Mouse (Mus musculus) CH12.LX (cell line): ENCODE measurements around the gene 2210408I21Rik.

Experiments used
- E2F4 ChIP-seq: IDR thresholded peaks from 2 replicates; pipeline ENCODE4 v1.6.1; 2011; ENCODE audit warnings: low read depth, low read length, improper control_type of control experiment; ENCODE audit not compliant: insufficient replicate concordance
- MAX ChIP-seq: IDR thresholded peaks from 2 replicates; pipeline ENCODE4 v1.6.1; 2011; ENCODE audit warnings: low read length, improper control_type of control experiment
- MXI1 ChIP-seq: IDR thresholded peaks from 2 replicates; pipeline ENCODE4 v1.6.1; 2011; ENCODE audit warnings: mild to moderate bottlenecking, low read depth, low read length, improper control_type of control experiment
- POLR2A ChIP-seq: IDR thresholded peaks from 2 replicates; pipeline ENCODE4 v1.6.1; 2011; ENCODE audit warnings: low read depth, mild to moderate bottlenecking, improper control_type of control experiment, low read length
- TBP ChIP-seq: conservative IDR thresholded peaks from 2 replicates; pipeline ENCODE4 v1.6.1; 2011; ENCODE audit warnings: low read depth, low read length, improper control_type of control experiment
- USF2 ChIP-seq: conservative IDR thresholded peaks from 2 replicates; pipeline ENCODE4 v1.6.1; 2011; ENCODE audit warnings: low read depth, low read length, improper control_type of control experiment

DNA sequence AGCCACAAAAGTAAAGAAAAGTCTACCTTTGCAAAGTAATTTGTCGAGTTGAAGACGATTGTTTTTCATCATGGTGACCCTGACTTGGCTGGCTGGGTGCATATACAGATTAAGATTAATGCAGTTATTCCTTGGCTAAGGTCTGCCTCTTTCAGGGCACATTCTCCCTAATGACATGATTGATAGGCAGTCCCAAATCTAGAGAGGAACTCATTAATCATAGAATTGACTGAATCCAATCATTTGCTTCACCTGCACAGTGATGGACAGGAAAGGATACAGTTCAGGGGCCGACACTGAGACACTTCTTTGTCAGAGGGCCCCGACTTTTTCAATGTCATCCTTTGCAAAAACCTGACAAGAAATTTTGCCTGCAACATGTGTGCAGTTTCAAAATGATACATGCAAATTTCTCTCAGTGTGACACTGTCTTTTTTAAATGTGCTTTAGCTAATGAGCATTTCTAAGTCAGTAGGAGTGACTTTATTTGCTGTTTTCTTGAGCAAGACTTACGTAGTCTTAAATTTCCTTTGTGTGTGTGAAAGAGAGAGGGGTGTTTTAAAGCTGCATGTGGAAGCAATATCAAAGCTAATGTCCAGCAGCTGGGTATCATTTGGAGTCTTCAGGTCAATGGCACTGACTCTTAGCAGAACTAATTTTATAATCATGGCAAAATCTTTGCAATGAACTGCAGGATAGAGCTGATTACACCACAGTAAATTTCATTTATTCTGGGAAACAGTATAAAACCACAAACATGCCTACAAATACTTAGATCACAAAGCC is 191.0 kb downstream of the 2210408I21Rik start:
- TF ChIP-seq E2F4 (no peak), POLR2A (no peak), TBP (no peak), MXI1 (no peak), MAX (no peak), USF2 (no peak)
